Mouse (Mus musculus) kidney, embryonic 16.5 days (tissue): ENCODE data around the gene Pex5. TPM values are rescaled to one million over a fixed set of nuclear protein-coding genes. Genes with fewer than 3 reads are reported as not detected.

Source experiments
- ATAC-seq: fragments of 200-750 bp; cut with Nextera tagmentation; 2 replicates; pipeline ENCODE4 v1.8.0; 2017; ENCODE audit warnings: moderate TSS enrichment; ENCODE audit not compliant: low FRiP score, low TSS enrichment
- H3K27ac ChIP-seq: fragments of 300-500 bp; sonication (generic); 2 replicates; pipeline ENCODE4 v1.5.1; 2014; ENCODE audit warnings: low read length
- H3K27me3 ChIP-seq: fragments of 300-500 bp; sonication (generic); 2 replicates; pipeline ENCODE4 v1.6.1; 2014; ENCODE audit warnings: low read length, control low read depth, mixed read lengths; ENCODE audit not compliant: insufficient read depth
- H3K36me3 ChIP-seq: fragments of 300-500 bp; sonication (generic); 2 replicates; pipeline ENCODE4 v1.6.1; 2014; ENCODE audit warnings: low read length, control low read depth, mixed read lengths; ENCODE audit not compliant: insufficient read depth
- H3K4me1 ChIP-seq: fragments of 300-500 bp; sonication (generic); 2 replicates; pipeline ENCODE4 v1.6.1; 2014; ENCODE audit warnings: low read length, control low read depth, mixed read lengths; ENCODE audit not compliant: insufficient read depth
- H3K4me2 ChIP-seq: fragments of 300-500 bp; sonication (generic); replicated peaks from 2 replicates; pipeline ENCODE4 v1.6.1; 2014; ENCODE audit warnings: low read depth, low read length
- H3K4me3 ChIP-seq: fragments of 300-500 bp; sonication (generic); 2 replicates; pipeline ENCODE4 v1.5.1; 2014; ENCODE audit warnings: mild to moderate bottlenecking, low read length
- H3K9ac ChIP-seq: fragments of 300-500 bp; sonication (generic); replicated peaks from 2 replicates; pipeline ENCODE4 v1.6.1; 2014; ENCODE audit warnings: low read length
- H3K9me3 ChIP-seq: fragments of 300-500 bp; sonication (generic); 2 replicates; pipeline ENCODE4 v1.6.1; 2016; ENCODE audit warnings: low read length, control low read depth
- WGBS: fragments of 180-500 bp; shearing (Covaris S2); extraction: QIAGEN DNeasy Blood & Tissue Kit; methylation state at CpG from one replicate; pipeline ENCODE4 v1.1.7; 2014; 5-methylcytosine and 5-hydroxymethylcytosine counted together
- polyA plus RNA-seq: library from polyadenylated mRNA; unstranded; fragments of >200 nt; fragmentation: Nextera tagmentation; extraction: Ambion mirVana; gene quantifications from 2 replicates; pipeline ENCODE4 v1.2.1, GENCODE M21; 2015

Gene Pex5
- polyA plus RNA-seq, 1 experiment from 2014 or later, result 56.1 TPM

DNA sequence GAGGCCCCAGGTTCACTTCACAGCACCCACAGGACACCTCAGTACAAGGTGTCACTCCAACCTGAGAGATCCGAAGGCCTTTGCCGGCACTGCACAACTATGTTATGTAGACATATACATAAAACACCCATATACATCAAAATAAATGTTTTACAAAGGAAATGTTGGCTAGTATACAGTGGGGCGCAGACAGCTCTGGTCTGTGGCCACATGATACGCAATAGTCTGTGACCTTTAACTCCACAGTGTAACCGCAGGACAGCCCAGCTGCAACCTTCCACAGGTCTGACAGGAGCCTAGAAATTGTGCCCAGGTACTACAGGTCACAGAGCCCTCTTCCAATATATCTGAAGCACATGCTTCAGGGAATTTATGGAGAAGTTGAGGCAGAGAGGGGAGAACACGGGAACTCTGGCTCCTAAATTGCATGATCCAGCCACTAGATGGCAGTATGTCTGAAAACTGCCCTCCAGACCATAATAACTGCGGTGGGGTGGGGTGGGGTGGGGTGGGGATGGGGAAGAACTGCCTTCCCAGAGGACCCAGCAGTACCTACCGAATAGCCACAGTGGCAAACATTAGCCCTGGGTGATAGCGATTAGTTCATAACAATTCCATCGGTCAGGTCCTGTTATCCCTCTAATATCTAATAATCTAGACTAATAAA, 33.5 kb upstream of the Pex5 start:
- H3K4me2 ChIP-seq, result no peak overlapping the region
- WGBS, result 71% methylated on average over 10 of the region's 10 CpGs
- H3K9ac ChIP-seq, result no peak overlapping the region
- no peak overlapping the region for H3K4me3 ChIP-seq
- no peaks in the 10 kb centered on the region for H3K4me1 ChIP-seq
- ATAC-seq, result no peak
- H3K36me3 ChIP-seq, result no peaks in the 10 kb centered on the region
- H3K27ac ChIP-seq, result no peak overlapping the region
- no peaks in the 10 kb centered on the region for H3K27me3 ChIP-seq
- H3K9me3 ChIP-seq, result no peaks in the 10 kb centered on the region

GRCm38 (mm10) chr6:124447356-124447755, 32.5 kb upstream of the Pex5 start:
- H3K9ac ChIP-seq, result no peak overlapping the region
- 68% methylated on average over 2 of the region's 2 CpGs for WGBS
- no peak overlapping the region for H3K4me2 ChIP-seq
- no peaks in the 10 kb centered on the region for H3K9me3 ChIP-seq
- H3K4me1 ChIP-seq, result no peaks in the 10 kb centered on the region
- ATAC-seq, result no peak
- H3K36me3 ChIP-seq, result no peaks in the 10 kb centered on the region
- H3K4me3 ChIP-seq, result no peak overlapping the region
- H3K27ac ChIP-seq, result no peak overlapping the region
- H3K27me3 ChIP-seq, result no peaks in the 10 kb centered on the region

GRCm38 (mm10) chr6:124446459-124446858, 31.6 kb upstream of the Pex5 start:
- no peaks in the 10 kb centered on the region for H3K27me3 ChIP-seq
- no peaks in the 10 kb centered on the region for H3K36me3 ChIP-seq
- H3K4me3 ChIP-seq, result no peak overlapping the region
- H3K4me2 ChIP-seq, result no peak overlapping the region
- no peaks in the 10 kb centered on the region for H3K9me3 ChIP-seq
- H3K9ac ChIP-seq, result no peak overlapping the region
- no peak overlapping the region for H3K27ac ChIP-seq
- ATAC-seq, result no peak
- no peaks in the 10 kb centered on the region for H3K4me1 ChIP-seq
- 92% methylated on average over 9 of the region's 9 CpGs for WGBS

DNA sequence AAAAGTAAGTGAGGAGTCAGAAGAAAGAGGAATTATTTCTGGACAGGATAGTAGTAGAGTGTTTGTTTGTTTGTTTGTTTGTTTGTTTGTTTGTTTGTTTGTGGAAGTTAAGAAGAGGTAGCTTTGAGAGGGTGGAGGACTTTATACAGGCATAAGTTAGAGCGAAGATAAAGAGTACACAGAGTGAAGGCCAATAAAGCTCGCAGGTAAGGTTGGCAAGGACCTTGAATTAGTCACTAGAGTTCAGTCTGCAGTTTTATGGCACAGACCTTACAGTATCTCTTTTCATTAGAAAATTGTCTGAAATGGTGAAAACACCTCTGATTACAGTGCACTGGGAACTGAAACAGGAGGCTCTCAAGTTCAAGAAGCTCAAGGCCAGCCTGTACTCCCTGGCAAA, 31.2 kb upstream of the Pex5 start:
- Histone ChIP-seq H3K4me2 (no peak overlapping the region), H3K36me3 (no peaks in the 10 kb centered on the region), H3K9ac (no peak overlapping the region), H3K4me3 (no peak overlapping the region), H3K9me3 (no peaks in the 10 kb centered on the region), H3K27ac (no peak overlapping the region), H3K4me1 (no peaks in the 10 kb centered on the region), H3K27me3 (no peaks in the 10 kb centered on the region)
- 91% methylated on average over 2 of the region's 2 CpGs for WGBS
- ATAC-seq, result no peak

GRCm38 (mm10) chr6:124443338-124443737, 28.5 kb upstream of the Pex5 start:
- H3K9me3 ChIP-seq, result no peaks in the 10 kb centered on the region
- no peaks in the 10 kb centered on the region for H3K4me1 ChIP-seq
- WGBS, result 76% methylated on average over 2 of the region's 2 CpGs
- ATAC-seq, result no peak
- no peaks in the 10 kb centered on the region for H3K36me3 ChIP-seq
- no peak overlapping the region for H3K27ac ChIP-seq
- no peaks in the 10 kb centered on the region for H3K27me3 ChIP-seq
- H3K4me3 ChIP-seq, result no peak overlapping the region
- H3K9ac ChIP-seq, result no peak overlapping the region
- H3K4me2 ChIP-seq, result no peak overlapping the region

- Histone ChIP-seq H3K27me3 (no peaks in the 10 kb centered on the region), H3K36me3 (no peaks in the 10 kb centered on the region), H3K4me1 (no peaks in the 10 kb centered on the region), H3K9me3 (no peaks in the 10 kb centered on the region), H3K4me2 (no peak overlapping the region), H3K27ac (no peak overlapping the region), H3K4me3 (no peak overlapping the region), H3K9ac (no peak overlapping the region)
- 75% methylated on average over 7 of the region's 7 CpGs for WGBS
- ATAC-seq, result no peak
Measured at GRCm38 (mm10) chr6:124436245-124436644, 21.4 kb upstream of the Pex5 start.

GRCm38 (mm10) chr6:124435173-124435572, 20.3 kb upstream of the Pex5 start:
- H3K4me1 ChIP-seq, result no peaks in the 10 kb centered on the region
- 69% methylated on average over 5 of the region's 5 CpGs for WGBS
- no peaks in the 10 kb centered on the region for H3K36me3 ChIP-seq
- H3K4me2 ChIP-seq, result no peak overlapping the region
- no peaks in the 10 kb centered on the region for H3K9me3 ChIP-seq
- H3K27me3 ChIP-seq, result no peaks in the 10 kb centered on the region
- H3K27ac ChIP-seq, result no peak overlapping the region
- no peak overlapping the region for H3K9ac ChIP-seq
- ATAC-seq, result no peak
- H3K4me3 ChIP-seq, result no peak overlapping the region

DNA sequence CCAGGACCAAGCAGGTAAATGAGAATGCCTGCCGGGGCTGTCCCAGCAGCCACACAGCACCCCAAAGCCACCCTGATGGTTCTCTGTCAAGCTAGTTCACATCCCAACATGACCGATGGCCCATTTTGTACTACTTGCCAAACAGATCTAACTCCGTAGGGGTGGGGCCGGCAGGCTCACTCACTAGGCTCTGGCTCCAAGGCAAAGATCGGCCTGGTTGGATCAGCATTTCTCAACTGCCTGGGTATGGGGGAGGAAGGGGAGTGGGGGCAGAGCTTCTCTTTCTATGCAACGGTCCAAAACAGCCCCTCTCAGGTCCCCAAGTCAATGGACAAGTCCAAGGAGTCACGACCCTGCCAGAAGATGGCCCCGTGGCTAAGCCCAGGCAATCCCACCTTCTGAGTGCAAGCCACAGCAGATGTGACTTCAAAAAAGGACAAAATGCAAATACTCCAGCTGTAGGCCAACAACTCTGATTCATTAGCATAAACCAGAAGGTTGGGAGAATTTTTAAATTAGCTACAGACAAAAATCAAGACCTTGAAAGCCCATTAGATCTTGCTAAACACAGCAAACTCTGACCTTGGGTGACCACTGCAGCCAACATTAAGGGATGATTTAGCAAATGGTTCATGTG, 18.9 kb upstream of the Pex5 start:
- Histone ChIP-seq H3K36me3 (no peaks in the 10 kb centered on the region), H3K27ac (no peak overlapping the region), H3K4me3 (no peak overlapping the region), H3K9me3 (no peaks in the 10 kb centered on the region), H3K27me3 (no peaks in the 10 kb centered on the region), H3K9ac (no peak overlapping the region), H3K4me1 (no peaks in the 10 kb centered on the region), H3K4me2 (no peak overlapping the region)
- no peak for ATAC-seq
- WGBS, result 82% methylated on average over 8 of the region's 8 CpGs

DNA sequence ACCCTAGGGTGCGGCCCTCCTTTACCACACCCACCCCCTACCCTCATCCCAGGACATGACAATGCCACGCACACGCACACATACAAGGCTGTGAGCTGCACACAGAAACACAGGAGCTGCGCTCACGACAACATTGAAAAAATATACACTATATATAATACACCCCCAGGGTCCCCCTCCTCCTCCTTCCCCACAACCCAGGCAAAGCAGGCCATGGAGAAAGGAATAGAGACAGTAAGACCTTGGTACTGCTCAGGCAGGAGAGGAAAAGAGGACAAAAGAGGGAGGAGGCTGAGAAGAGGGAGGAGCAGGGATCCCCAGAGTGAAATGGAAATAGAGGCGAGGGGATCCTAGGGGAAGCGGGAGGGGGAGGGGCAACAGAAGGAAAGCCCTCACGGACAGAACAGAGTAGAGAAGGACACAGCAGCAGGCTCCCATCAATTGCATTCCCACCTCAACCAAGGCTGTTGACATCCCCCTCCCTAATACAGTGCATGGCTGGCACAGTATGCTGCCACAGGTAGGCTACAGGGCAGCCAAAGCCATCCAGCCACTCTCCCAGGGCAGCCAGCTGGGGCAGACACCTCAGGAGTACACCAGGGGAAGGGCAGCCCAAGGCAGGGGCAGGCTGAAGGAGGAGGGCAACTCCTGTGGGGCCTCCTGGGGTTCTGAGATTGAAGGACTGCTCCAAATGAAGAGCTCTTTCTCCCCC, 16.1 kb upstream of the Pex5 start:
- peaks cover 5% of the 10 kb centered on the region; the same call in 1 of the 2 replicates for H3K4me1 ChIP-seq
- ATAC-seq, result no peak
- H3K27me3 ChIP-seq, result no peaks in the 10 kb centered on the region
- H3K9ac ChIP-seq, result no peak overlapping the region
- H3K4me3 ChIP-seq, result no peak overlapping the region
- H3K9me3 ChIP-seq, result no peaks in the 10 kb centered on the region
- H3K4me2 ChIP-seq, result no peak overlapping the region
- no peak overlapping the region for H3K27ac ChIP-seq
- WGBS, result 64% methylated on average over 8 of the region's 8 CpGs
- no peaks in the 10 kb centered on the region for H3K36me3 ChIP-seq

DNA sequence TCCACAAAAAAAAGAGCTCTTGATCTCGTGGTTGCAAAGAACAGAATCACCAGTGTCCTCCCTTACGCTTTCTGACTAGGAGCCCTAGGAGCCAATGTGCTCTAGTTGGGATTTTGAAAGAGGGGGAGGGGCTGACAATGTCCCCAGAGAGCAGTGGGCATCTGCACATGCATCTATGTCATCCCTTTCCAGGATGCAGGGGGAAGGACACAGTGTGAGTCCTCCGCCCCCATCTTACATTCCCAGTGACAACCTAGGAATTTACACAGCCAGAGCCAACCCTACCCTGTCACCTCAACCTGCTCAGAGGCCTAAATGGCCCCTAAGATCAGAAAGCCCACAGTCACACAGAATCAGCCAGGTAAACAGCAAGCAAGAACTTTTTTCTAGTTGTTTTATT, 15.5 kb upstream of the Pex5 start:
- H3K36me3 ChIP-seq, result no peaks in the 10 kb centered on the region
- no peak overlapping the region for H3K4me2 ChIP-seq
- no peak overlapping the region for H3K9ac ChIP-seq
- ATAC-seq, result no peak
- no peaks in the 10 kb centered on the region for H3K27me3 ChIP-seq
- no peaks in the 10 kb centered on the region for H3K9me3 ChIP-seq
- no peak overlapping the region for H3K27ac ChIP-seq
- WGBS, result 77% methylated on average over 3 of the region's 3 CpGs
- no peak overlapping the region for H3K4me3 ChIP-seq
- H3K4me1 ChIP-seq, result peaks cover 5% of the 10 kb centered on the region; the same call in 1 of the 2 replicates
